Mouse (Mus musculus) G1E (cell line): ENCODE results near the gene Gprc5b. TPM values are rescaled to one million over a fixed set of nuclear protein-coding genes. Genes with fewer than 3 reads are reported as not detected.

ENCODE experiments used
- ATAC-seq: 2 replicates; pipeline ENCODE4 v1.8.0; 2016; ENCODE audit warnings: mild to moderate bottlenecking; ENCODE audit not compliant: insufficient number of reproducible peaks, poor library complexity, low FRiP score, severe bottlenecking; ENCODE audit errors: extremely low read depth
- DNase-seq: peaks from one replicate; pipeline ENCODE4 v3.0.0; 2012; ENCODE audit warnings: low spot score
- H3K27me3 ChIP-seq: 2 replicates; pipeline ENCODE4 v1.6.1; 2012; ENCODE audit warnings: mild to moderate bottlenecking, low read length, inconsistent platforms; ENCODE audit not compliant: insufficient read depth
- H3K36me3 ChIP-seq: replicated peaks from 2 replicates; pipeline ENCODE3; 2012; ENCODE audit warnings: mild to moderate bottlenecking, inconsistent platforms
- H3K4me1 ChIP-seq: 2 replicates; pipeline ENCODE4 v1.6.1; 2012; ENCODE audit warnings: low read depth, low read length, inconsistent platforms, mixed read lengths; ENCODE audit not compliant: insufficient read depth
- H3K4me3 ChIP-seq: 2 replicates; pipeline ENCODE4 v1.5.1; 2012; ENCODE audit warnings: low read depth, mild to moderate bottlenecking, inconsistent platforms, low read length, moderate library complexity, mixed read lengths
- H3K9me3 ChIP-seq: replicated peaks from 2 replicates; pipeline ENCODE4 v1.6.1; 2012; ENCODE audit warnings: inconsistent platforms
- CTCF ChIP-seq: IDR thresholded peaks from 2 replicates; pipeline ENCODE4 v1.5.1; 2012; ENCODE audit warnings: low read depth, low read length, inconsistent platforms, mixed read lengths
- GATA1 ChIP-seq: IDR thresholded peaks from 2 replicates; pipeline ENCODE4 v1.6.1; 2012; ENCODE audit warnings: borderline replicate concordance, low read length, inconsistent platforms, mixed read lengths
- GATA2 ChIP-seq: IDR thresholded peaks from 2 replicates; pipeline ENCODE4 v1.6.1; 2012; ENCODE audit warnings: low read depth, low read length, inconsistent platforms, borderline replicate concordance
- POLR2AphosphoS5 ChIP-seq: IDR thresholded peaks from 2 replicates; pipeline ENCODE4 v1.6.1; 2012; ENCODE audit warnings: low read depth, low read length, inconsistent platforms; ENCODE audit not compliant: insufficient replicate concordance
- TAL1 ChIP-seq: conservative IDR thresholded peaks from 2 replicates; pipeline ENCODE4 v1.6.1; 2012; ENCODE audit warnings: low read depth, low read length, inconsistent platforms, mixed read lengths
- polyA plus RNA-seq: library from polyadenylated mRNA; stranded (reverse); fragments of >175 nt; gene quantifications from 2 replicates; pipeline ENCODE4 v1.2.3, GENCODE M21; 2012
- total RNA-seq, 2 experiments: library from RNA; stranded (forward) in 1 of 2; stranded (reverse) in 1 of 2; fragments of 200-1000 nt in 1 of 2; fragments of >200 nt in 1 of 2; fragmentation: Nextera tagmentation in 1 of 2; gene quantifications; 2 replicates each; pipeline ENCODE4 v1.2.3; 2014 to 2017

The Gprc5b gene
- total and polyA plus RNA-seq, 3 experiments: 0.16 TPM; not detected in 2

DNA sequence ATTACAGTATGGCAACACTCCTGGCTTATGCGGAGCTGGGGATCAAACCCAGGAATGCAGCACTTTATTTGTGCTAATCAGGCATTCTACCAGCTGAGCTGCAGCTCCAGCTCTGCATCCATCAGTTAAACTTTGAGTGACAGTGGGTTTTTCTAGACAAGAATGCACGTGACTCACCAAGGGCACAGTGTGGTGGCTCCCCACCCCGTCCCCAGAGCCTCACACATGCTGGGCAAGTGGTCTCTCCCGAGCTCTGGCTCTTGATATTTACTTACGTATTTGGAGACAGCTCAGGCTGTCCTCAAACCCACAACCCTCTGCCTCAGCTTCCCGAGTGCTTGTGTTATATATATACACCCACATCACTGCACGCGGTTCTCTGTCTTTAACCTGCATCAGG lies 66.1 kb downstream of the Gprc5b start:
- no peak for ATAC-seq
- TF ChIP-seq GATA2: no peak
- no peak for TF ChIP-seq TAL1

DNA sequence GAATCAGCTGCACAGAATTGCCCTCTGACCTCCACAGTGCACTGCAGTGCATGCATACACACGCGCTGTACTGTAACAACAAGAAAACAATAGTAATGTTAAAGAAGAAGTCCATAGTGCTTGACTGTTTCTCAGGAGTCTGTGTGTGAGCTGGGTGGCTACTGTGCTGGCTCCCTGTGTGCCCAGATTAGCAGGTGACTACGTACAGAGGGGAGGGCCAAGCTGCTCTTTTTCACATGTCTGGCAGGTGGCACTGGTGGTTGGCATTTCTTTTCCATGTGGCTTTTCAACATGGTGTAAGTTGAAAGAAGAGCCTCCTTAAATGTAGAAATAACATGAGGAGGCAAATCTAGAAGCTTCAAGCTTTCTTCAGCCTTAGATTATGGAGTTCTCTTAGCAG lies 66.7 kb downstream of the Gprc5b start:
- no peak for ATAC-seq
- Histone ChIP-seq H3K4me1 (no peaks in the 10 kb centered on the region), H3K4me3 (no peak overlapping the region), H3K9me3 (no peaks in the 10 kb centered on the region), H3K36me3 (no peaks in the 10 kb centered on the region), H3K27me3 (no peaks in the 10 kb centered on the region; the same call in 1 of the 2 replicates)
- DNase-seq: no peak
- TF ChIP-seq CTCF (no peak), TAL1 (no peak), GATA1 (no peak), POLR2AphosphoS5 (no peak), GATA2 (no peak)

More for the DNA sequence above, 66.1 kb downstream of the Gprc5b start:
- H3K27me3 ChIP-seq: no peaks in the 10 kb centered on the region; the same call in 1 of the 2 replicates
- DNase-seq: no peak
- H3K36me3 ChIP-seq: no peaks in the 10 kb centered on the region
- no peaks in the 10 kb centered on the region for H3K9me3 ChIP-seq
- no peaks in the 10 kb centered on the region for H3K4me1 ChIP-seq
- H3K4me3 ChIP-seq: no peak overlapping the region

DNA sequence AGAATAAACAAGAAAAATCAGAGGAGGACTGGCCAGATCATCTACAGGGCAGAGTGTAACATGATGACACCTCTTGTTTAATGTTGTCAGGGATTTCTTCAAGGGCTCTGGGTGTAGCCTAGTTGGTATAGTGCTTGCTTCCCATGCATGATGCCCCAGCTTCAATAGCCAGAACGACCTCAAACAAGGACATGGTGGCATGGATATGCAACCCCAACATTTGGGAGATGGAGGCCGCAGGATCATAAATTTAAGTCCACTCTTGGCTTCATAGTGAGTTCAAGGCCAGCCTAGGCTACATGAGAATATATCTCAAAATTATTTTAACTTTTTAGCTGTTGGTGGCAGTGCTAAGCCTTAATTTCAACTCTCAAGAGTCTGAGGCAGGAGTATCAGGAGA lies 67.7 kb downstream of the Gprc5b start:
- Histone ChIP-seq H3K36me3 (no peaks in the 10 kb centered on the region), H3K4me3 (no peak overlapping the region), H3K9me3 (no peaks in the 10 kb centered on the region), H3K4me1 (no peaks in the 10 kb centered on the region), H3K27me3 (no peaks in the 10 kb centered on the region; the same call in 1 of the 2 replicates)
- TF ChIP-seq POLR2AphosphoS5: no peak
- no peak for TF ChIP-seq GATA1
- no peak for TF ChIP-seq TAL1
- no peak for TF ChIP-seq CTCF
- no peak for TF ChIP-seq GATA2
- ATAC-seq (no peak), DNase-seq (no peak)

DNA sequence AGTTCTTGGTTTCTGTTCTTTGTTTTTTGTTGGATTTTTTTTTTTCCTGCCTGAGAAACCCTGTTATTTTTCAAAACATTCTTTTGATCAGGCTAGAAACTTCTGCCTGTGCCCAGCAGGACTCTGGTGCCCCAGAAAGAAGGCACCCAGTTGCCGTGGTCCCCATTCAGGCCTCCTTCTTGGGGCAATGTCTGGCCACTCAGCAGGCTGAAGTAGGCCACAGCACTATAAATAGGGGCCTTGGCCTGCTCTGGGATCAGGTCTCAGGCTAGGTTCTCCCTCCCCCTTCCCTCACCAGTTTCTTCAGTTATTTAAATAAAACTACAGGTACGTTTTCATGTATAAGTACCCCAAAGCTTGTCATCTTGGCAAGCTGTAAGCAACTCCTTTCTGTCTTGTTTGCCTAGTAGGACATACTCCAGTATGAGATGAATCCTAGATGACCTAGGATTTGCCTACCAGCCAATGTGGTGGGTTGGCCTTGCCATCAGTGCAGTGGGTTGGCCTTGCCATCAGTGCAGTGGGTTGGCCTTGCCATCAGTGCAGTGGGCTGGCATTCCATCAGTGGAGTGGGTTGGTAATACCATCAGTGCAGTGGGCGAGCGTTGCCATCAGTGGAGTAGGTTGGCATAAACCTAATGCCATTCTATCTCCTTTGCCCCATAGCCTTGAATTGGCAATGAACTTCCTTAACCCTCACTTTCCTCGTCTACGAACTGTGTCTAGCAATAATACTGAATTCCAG lies 68.3 kb downstream of the Gprc5b start:
- no peaks in the 10 kb centered on the region for H3K4me1 ChIP-seq
- ATAC-seq: no peak
- H3K9me3 ChIP-seq: no peaks in the 10 kb centered on the region
- no peak for DNase-seq
- no peak for TF ChIP-seq GATA2
- no peak for TF ChIP-seq TAL1
- no peak for TF ChIP-seq POLR2AphosphoS5
- TF ChIP-seq CTCF: no peak
- TF ChIP-seq GATA1: no peak
- H3K4me3 ChIP-seq: no peak overlapping the region
- H3K36me3 ChIP-seq: no peaks in the 10 kb centered on the region
- no peaks in the 10 kb centered on the region; the same call in 1 of the 2 replicates for H3K27me3 ChIP-seq

DNA sequence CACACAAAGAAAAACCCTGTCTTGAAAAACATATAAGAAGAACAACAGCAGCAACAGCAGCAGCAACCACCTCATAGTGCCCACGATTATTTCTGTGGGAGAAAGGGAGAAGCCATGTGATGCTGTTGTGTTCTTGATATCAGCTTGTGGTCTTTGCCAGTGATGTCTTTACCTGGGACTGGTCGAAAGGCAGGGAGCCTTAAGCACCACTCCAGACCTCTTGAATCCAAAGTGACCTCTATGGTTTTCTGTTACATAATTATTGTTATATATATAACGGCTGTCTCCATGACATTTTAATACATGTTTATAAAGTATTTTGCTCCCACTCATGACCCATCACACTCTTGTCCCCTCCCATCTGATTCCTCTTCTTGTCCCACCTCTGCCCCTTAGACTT lies 69.5 kb downstream of the Gprc5b start:
- Histone ChIP-seq H3K4me3 (no peak overlapping the region), H3K4me1 (no peaks in the 10 kb centered on the region), H3K27me3 (no peaks in the 10 kb centered on the region), H3K36me3 (no peaks in the 10 kb centered on the region), H3K9me3 (no peaks in the 10 kb centered on the region)
- TF ChIP-seq CTCF (no peak), TAL1 (no peak), GATA2 (no peak), GATA1 (no peak), POLR2AphosphoS5 (no peak)
- DNase-seq: no peak
- ATAC-seq: no peak

DNA sequence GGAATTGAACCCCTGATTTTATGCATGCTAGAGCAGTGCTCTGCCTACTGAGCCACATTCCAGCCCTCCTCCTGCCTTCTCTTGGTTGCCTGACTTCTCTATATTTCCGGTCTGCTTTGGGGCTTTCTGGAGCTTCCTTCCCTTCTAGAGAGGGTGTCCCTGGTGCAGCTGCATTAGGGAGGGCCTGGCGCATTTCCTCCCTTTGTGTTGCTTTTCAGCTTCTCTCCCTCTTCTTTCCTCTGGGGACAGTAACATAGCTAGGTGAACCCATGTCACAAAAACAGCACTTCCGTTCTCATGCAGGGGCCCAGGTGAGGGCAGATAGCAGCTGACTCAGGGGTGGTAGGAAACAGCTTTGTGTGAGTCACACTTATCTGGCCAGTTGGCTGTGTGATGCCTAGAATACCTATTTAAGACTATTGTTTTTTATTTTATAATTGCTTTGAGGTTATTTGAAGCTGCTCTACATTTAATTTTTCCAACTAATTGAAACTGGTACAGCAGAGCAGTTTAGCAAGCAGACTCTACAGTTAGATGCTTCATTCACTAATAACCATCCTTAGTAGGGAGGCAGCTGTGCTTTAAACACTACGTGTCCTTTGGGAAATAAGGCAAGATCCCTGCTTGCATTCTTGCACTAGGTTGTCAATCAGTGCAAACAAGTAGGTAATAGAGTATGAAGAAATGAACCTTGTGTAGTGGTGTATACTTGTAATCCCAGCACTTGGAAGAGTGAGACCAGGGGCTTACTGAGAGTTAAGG lies 72.4 kb downstream of the Gprc5b start:
- TF ChIP-seq GATA1: no peak
- no peak for TF ChIP-seq POLR2AphosphoS5
- TF ChIP-seq TAL1: no peak
- TF ChIP-seq GATA2: no peak
- TF ChIP-seq CTCF: no peak
- Histone ChIP-seq H3K4me1 (no peaks in the 10 kb centered on the region), H3K27me3 (no peaks in the 10 kb centered on the region), H3K36me3 (no peaks in the 10 kb centered on the region), H3K9me3 (no peaks in the 10 kb centered on the region), H3K4me3 (no peak overlapping the region)
- DNase-seq: no peak
- ATAC-seq: no peak

Other genes starting within 250 kb of the Gprc5b start
- gene Iqck, start 139.5 kb downstream of the Gprc5b start, total RNA-seq (2014; fragmentation: Nextera tagmentation): 1.7 TPM in 1 of 2 replicates, not detected in the other
- 0.93 and 1.3 TPM in 2 replicates for gene Iqck, start 139.5 kb downstream of the Gprc5b start, total RNA-seq (2017)
- 0.16 and 0.26 TPM in 2 replicates for gene Iqck, start 139.5 kb downstream of the Gprc5b start, polyA plus RNA-seq
- gene Knop1, start 139.0 kb downstream of the Gprc5b start, total RNA-seq (2014; fragmentation: Nextera tagmentation): 21.0 and 23.2 TPM in 2 replicates
- 29.6 and 39.1 TPM in 2 replicates for gene Knop1, start 139.0 kb downstream of the Gprc5b start, total RNA-seq (2017)
- gene Knop1, start 139.0 kb downstream of the Gprc5b start, polyA plus RNA-seq: 9.0 and 11.2 TPM in 2 replicates
- gene Gpr139, start 189.4 kb upstream of the Gprc5b start, total RNA-seq (2014; fragmentation: Nextera tagmentation): not detected in 2 replicates
- 0.06 TPM in 1 of 2 replicates, not detected in the other for gene Gpr139, start 189.4 kb upstream of the Gprc5b start, total RNA-seq (2017)
- not detected in 2 replicates for gene Gpr139, start 189.4 kb upstream of the Gprc5b start, polyA plus RNA-seq